Mouse (Mus musculus) adrenal gland, postnatal 36 days (tissue): ENCODE data around the gene Col25a1. TPM values are rescaled to one million over a fixed set of nuclear protein-coding genes. Genes with fewer than 3 reads are reported as not detected.
A peak's percentile ranks its signal among the peaks of the same experiment; 100 is the strongest.

Experiments used
- DNase-seq, 2 experiments: peaks; one replicate each; pipeline ENCODE4 v3.0.0; 2021; ENCODE audit warnings: mixed read lengths in 1 of 2
- total RNA-seq, 2 experiments: library from RNA; stranded (reverse); gene quantifications; 2 replicates each; pipeline ENCODE4 v1.2.3; 2021

Gene Col25a1
- total RNA-seq, 2 experiments from 2014 or later: 2.7 to 9.2 TPM

GRCm38 (mm10) chr3:130242647-130243296 is 111.5 kb downstream of the Col25a1 start:
- no peak for DNase-seq

- no peak for DNase-seq
Measured at GRCm38 (mm10) chr3:130252355-130252754, 121.1 kb downstream of the Col25a1 start.

GRCm38 (mm10) chr3:130256059-130256458 is 124.8 kb downstream of the Col25a1 start:
- DNase-seq: no peak

GRCm38 (mm10) chr3:130256610-130257009 is 125.3 kb downstream of the Col25a1 start:
- no peak for DNase-seq

GRCm38 (mm10) chr3:130259670-130260069 is 128.4 kb downstream of the Col25a1 start:
- DNase-seq: no peak

- DNase-seq: no peak
Measured at GRCm38 (mm10) chr3:130260316-130260715, 129.0 kb downstream of the Col25a1 start.

GRCm38 (mm10) chr3:130265104-130265503 is 133.8 kb downstream of the Col25a1 start:
- no peak for DNase-seq

GRCm38 (mm10) chr3:130270509-130270908 is 139.2 kb downstream of the Col25a1 start:
- DNase-seq: no peak

- DNase-seq: no peak
Measured at GRCm38 (mm10) chr3:130273949-130274348, 142.6 kb downstream of the Col25a1 start.

GRCm38 (mm10) chr3:130278298-130279050 is 147.2 kb downstream of the Col25a1 start:
- DNase-seq: no peak

- DNase-seq: no peak
Measured at GRCm38 (mm10) chr3:130283011-130283760, 151.9 kb downstream of the Col25a1 start.

- no peak for DNase-seq
Measured at GRCm38 (mm10) chr3:130288102-130288501, 156.8 kb downstream of the Col25a1 start.

GRCm38 (mm10) chr3:130288756-130289155 is 157.5 kb downstream of the Col25a1 start:
- DNase-seq: no peak

- DNase-seq: no peak
Measured at GRCm38 (mm10) chr3:130289220-130289619, 157.9 kb downstream of the Col25a1 start.

GRCm38 (mm10) chr3:130290175-130290574 is 158.9 kb downstream of the Col25a1 start:
- DNase-seq: peak in 1 of 2 experiments; percentile 12

GRCm38 (mm10) chr3:130290672-130291071 is 159.4 kb downstream of the Col25a1 start:
- DNase-seq: no peak

GRCm38 (mm10) chr3:130291926-130292325 is 160.6 kb downstream of the Col25a1 start:
- peak; percentile 30 to 59 for DNase-seq

- DNase-seq: no peak
Measured at GRCm38 (mm10) chr3:130300530-130300929, 169.2 kb downstream of the Col25a1 start.

GRCm38 (mm10) chr3:130303597-130303996 is 172.3 kb downstream of the Col25a1 start:
- DNase-seq: no peak

GRCm38 (mm10) chr3:130304827-130305226 is 173.5 kb downstream of the Col25a1 start:
- DNase-seq: no peak

GRCm38 (mm10) chr3:130305686-130306085 is 174.4 kb downstream of the Col25a1 start:
- peak; percentile 32 to 45 for DNase-seq

- DNase-seq: no peak
Measured at GRCm38 (mm10) chr3:130309277-130309676, 178.0 kb downstream of the Col25a1 start.
